Mouse (Mus musculus) C2C12 (cell line): Measurements from ENCODE around the gene Dio3. TPM values are rescaled to one million over a fixed set of nuclear protein-coding genes. Genes with fewer than 3 reads are reported as not detected.

Source experiments
- H3K27me3 ChIP-seq: one replicate; pipeline ENCODE4 v1.6.1; 2011; ENCODE audit not compliant: control insufficient read depth, insufficient read depth, insufficient read length
- H3K36me3 ChIP-seq: one replicate; pipeline ENCODE4 v1.6.1; 2011; ENCODE audit not compliant: control insufficient read depth, insufficient read depth
- H3K4me3 ChIP-seq: one replicate; pipeline ENCODE4 v1.5.1; 2011; ENCODE audit warnings: mild to moderate bottlenecking, control low read depth; ENCODE audit not compliant: poor library complexity, insufficient read depth, severe bottlenecking
- H3K79me2 ChIP-seq: one replicate; pipeline ENCODE4 v1.6.1; 2011; ENCODE audit not compliant: control insufficient read depth, insufficient read depth
- H3K79me3 ChIP-seq: one replicate; pipeline ENCODE4 v1.6.1; 2011; ENCODE audit warnings: low read depth, control low read depth
- H3ac ChIP-seq: one replicate; pipeline ENCODE3; 2011; ENCODE audit warnings: low read depth; ENCODE audit not compliant: control insufficient read depth, insufficient read length
- CEBPB ChIP-seq: IDR thresholded peaks from one replicate; pipeline ENCODE4 v1.6.1; 2011; ENCODE audit warnings: low read depth, mild to moderate bottlenecking, control low read depth, moderate library complexity
- CTCF ChIP-seq: IDR thresholded peaks from one replicate; pipeline ENCODE4 v1.5.1; 2011; ENCODE audit not compliant: control insufficient read depth, insufficient read depth, insufficient read length
- FOSL1 ChIP-seq: IDR thresholded peaks from one replicate; pipeline ENCODE4 v1.8.0; 2011; ENCODE audit warnings: mild to moderate bottlenecking, low read length; ENCODE audit not compliant: poor library complexity, insufficient read depth, severe bottlenecking
- MAX ChIP-seq: IDR thresholded peaks from one replicate; pipeline ENCODE4 v1.6.1; 2011; ENCODE audit warnings: mild to moderate bottlenecking, control low read depth
- MYOD1 ChIP-seq: IDR thresholded peaks from one replicate; pipeline ENCODE4 v1.6.1; 2011; ENCODE audit warnings: low read depth; ENCODE audit not compliant: control insufficient read depth, insufficient read length
- MYOG ChIP-seq: IDR thresholded peaks from one replicate; pipeline ENCODE4 v1.6.1; 2011; ENCODE audit not compliant: control insufficient read depth, insufficient read length; ENCODE audit errors: extremely low read depth
- USF1 ChIP-seq: IDR thresholded peaks from one replicate; pipeline ENCODE4 v1.6.1; 2011; ENCODE audit warnings: low read depth, mild to moderate bottlenecking, control low read depth, moderate library complexity
- microRNA-seq: library from miRNA; unstranded; fragments of <30 nt; microRNA quantifications from one replicate; pipeline ENCODE4, GENCODE M21; 2019; ENCODE audit warnings: borderline microRNAs expressed
- polyA plus RNA-seq: library from polyadenylated mRNA; unstranded; fragments of >200 nt; fragmentation: generic; extraction: Trizol; gene quantifications from one replicate; pipeline ENCODE4 v1.2.1, GENCODE M21; 2012; ENCODE audit warnings: missing spikeins

The Dio3 gene
- polyA plus RNA-seq, 1 experiment, result not detected

DNA sequence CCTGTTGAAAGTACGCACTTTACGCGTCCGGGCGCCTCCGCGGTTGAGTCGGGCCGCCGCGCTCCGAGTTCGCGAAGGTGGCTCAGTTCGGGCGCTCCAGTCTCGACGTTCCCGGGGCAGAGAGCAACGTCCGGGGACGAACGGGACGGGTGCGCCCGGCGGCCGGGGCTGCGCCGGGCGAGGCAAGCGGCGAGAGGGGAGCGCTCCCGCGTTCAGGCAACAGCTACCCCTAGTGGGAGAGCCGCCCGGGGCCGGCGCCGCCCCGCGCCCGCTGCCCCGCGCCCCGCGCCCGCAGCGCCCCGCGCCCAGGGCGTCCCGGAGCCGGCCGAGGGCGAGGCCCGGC, 932 bp upstream of the Dio3 start:
- Histone ChIP-seq H3ac (no peak overlapping the region), H3K79me2 (no peaks in the 10 kb centered on the region), H3K36me3 (no peaks in the 10 kb centered on the region), H3K27me3 (peaks cover 28% of the 10 kb centered on the region), H3K4me3 (no peak overlapping the region), H3K79me3 (no peaks in the 10 kb centered on the region)
- TF ChIP-seq CTCF (no peak), MAX (no peak), MYOD1 (no peak), USF1 (no peak), CEBPB (no peak), MYOG (no peak), FOSL1 (no peak)

DNA sequence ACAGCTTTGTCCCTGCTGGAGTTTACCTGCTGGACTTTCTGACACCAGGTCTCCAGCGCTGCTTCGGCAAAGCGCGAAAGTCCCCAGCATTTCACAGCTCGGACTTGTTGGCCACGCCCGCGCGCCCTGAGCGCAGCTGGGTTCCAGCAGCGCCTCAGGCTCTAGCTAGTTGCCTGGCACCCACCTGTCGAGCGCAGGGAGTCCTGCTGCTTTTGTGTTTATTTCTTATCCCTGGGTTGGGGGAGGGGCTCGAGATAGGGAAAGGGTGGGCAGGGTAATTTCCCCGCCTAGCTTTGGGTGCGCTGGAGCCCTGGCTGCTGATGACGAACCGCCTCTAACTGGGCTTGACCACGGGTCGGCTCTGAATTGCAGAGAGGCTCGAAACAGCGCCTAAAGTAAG, 1.5 kb downstream of the Dio3 start:
- no peak overlapping the region for H3K4me3 ChIP-seq
- H3K27me3 ChIP-seq, result peaks cover 37% of the 10 kb centered on the region
- no peak for TF ChIP-seq MYOD1
- H3K79me3 ChIP-seq, result no peaks in the 10 kb centered on the region
- H3ac ChIP-seq, result no peak overlapping the region
- H3K36me3 ChIP-seq, result no peaks in the 10 kb centered on the region
- H3K79me2 ChIP-seq, result no peaks in the 10 kb centered on the region

DNA sequence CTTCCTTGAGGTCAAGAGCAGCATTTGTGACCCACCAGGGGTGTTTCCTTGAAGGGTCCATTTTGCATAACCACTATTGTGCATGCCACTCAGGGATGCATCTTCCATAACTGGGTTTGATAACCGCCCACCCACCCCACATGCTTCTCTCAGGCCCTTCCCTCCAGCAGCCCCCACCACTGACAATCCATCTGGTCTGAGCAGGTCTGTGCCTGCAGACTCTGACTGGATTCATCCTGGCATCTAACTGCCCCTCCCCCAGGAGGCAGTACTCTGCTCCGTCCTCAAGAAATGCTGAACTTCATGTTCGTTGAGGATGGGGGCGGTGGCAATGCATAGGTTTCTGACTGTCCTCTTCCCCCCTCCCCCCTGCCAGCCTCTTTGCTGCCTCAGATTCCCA, 4.9 kb downstream of the Dio3 start:
- no peaks in the 10 kb centered on the region for H3K79me2 ChIP-seq
- H3K79me3 ChIP-seq, result no peaks in the 10 kb centered on the region
- no peaks in the 10 kb centered on the region for H3K36me3 ChIP-seq
- H3K4me3 ChIP-seq, result no peak overlapping the region
- TF ChIP-seq CEBPB (no peak), CTCF (no peak), USF1 (no peak)
- peaks cover 42% of the 10 kb centered on the region for H3K27me3 ChIP-seq
- no peak overlapping the region for H3ac ChIP-seq

DNA sequence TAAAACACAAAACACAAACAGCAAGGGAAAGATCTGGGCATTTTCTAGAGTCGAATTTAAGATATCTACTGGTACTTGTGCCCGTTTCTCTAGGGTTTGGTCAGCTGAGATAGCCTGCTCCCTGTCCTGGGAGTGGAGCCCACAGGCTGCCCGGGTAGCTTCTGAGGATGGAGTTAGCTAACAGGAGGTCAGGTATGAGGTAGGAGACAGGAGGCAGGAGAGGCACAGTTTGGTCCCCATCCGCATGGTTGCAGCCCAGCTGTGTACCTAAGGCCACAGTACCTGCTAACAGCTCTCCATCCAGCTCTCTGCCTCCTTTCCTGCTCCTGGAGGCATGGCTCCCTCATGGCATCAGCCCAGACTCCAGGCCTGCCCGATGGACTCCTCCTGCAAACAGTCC, 13.9 kb downstream of the Dio3 start:
- Histone ChIP-seq H3ac (no peak overlapping the region), H3K36me3 (no peaks in the 10 kb centered on the region), H3K27me3 (peaks cover 41% of the 10 kb centered on the region), H3K79me2 (no peaks in the 10 kb centered on the region), H3K4me3 (no peak overlapping the region), H3K79me3 (no peaks in the 10 kb centered on the region)
- TF ChIP-seq MYOG (no peak), MYOD1 (no peak), CTCF (no peak), USF1 (no peak), CEBPB (no peak), MAX (no peak), FOSL1 (no peak)

DNA sequence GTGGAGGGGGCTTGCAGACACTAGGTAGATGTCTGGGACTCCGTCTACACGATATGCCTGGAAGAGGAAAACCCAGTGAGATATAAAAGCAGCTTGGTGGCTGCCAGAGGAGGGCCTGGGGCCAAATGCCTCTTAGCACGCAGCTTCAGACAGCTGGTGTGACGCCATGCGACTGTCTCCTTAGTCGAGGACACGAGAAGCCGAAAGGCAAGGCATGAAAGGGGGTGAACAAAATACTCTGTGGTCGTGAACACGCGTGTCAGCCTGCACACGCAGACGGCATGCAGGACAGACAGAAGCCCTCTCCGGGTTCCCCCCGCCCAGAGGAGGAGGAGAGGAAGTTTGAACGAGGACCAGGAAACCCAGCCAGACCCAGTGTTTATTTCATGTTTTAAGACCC, 16.0 kb downstream of the Dio3 start:
- Histone ChIP-seq H3K79me3 (no peaks in the 10 kb centered on the region), H3K4me3 (no peak overlapping the region), H3K27me3 (peaks cover 44% of the 10 kb centered on the region), H3K79me2 (no peaks in the 10 kb centered on the region), H3ac (no peak overlapping the region), H3K36me3 (no peaks in the 10 kb centered on the region)
- TF ChIP-seq CTCF, result no peak
- no peak for TF ChIP-seq CEBPB
- no peak for TF ChIP-seq MYOG
- TF ChIP-seq MAX, result no peak
- TF ChIP-seq USF1, result no peak
- no peak for TF ChIP-seq FOSL1
- no peak for TF ChIP-seq MYOD1

DNA sequence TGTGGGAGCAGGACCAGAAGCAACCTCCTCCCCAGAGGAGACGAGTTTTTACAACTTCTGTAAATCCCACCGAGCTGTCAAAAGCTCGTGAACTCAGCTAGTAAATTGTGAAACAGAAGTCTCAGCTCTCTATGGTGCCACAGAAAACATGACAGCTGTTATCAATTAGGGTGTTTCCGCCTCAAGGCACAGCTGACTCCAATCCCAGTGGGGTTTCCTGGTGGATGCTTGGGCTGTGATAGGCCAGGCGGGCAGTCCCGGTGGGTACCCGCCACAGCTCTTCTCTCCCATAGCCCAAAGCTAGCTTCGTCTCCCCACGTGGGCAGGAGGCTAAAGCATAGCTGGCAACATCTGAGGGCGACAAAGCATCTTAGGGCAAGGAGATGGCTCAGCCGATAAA, 19.8 kb downstream of the Dio3 start:
- Histone ChIP-seq H3ac (no peak overlapping the region), H3K4me3 (no peak overlapping the region), H3K36me3 (no peaks in the 10 kb centered on the region), H3K27me3 (peaks cover 15% of the 10 kb centered on the region), H3K79me3 (no peaks in the 10 kb centered on the region), H3K79me2 (no peaks in the 10 kb centered on the region)
- TF ChIP-seq CTCF (no peak), CEBPB (no peak), FOSL1 (no peak), MYOD1 (no peak), MYOG (no peak), USF1 (no peak), MAX (no peak)

DNA sequence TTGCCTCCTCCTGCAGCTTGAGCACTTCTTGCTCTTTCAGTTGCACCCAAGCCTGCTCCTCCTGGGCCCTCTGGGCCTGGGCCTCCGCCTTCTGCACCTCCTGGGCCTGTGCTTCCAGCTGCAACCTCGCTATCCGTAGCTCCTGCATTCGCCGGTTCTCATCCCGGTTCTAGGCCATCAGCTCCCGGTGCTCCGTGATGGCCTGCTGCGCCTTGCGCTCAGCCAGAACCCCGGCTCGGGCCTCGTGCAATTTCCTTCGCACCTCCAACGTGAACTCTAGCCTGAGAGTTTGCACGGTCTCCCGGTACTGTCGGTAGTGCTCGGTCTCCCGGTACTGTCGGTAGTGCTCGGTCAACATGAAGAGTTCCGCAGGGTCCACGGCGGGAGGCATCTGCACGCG, 40.8 kb downstream of the Dio3 start:
- no peaks in the 10 kb centered on the region for H3K27me3 ChIP-seq
- H3K36me3 ChIP-seq, result no peaks in the 10 kb centered on the region
- H3K79me3 ChIP-seq, result no peaks in the 10 kb centered on the region
- no peak overlapping the region for H3K4me3 ChIP-seq
- TF ChIP-seq MYOG (no peak), FOSL1 (no peak), MYOD1 (no peak), MAX (no peak), USF1 (no peak)
- H3ac ChIP-seq, result no peak overlapping the region
- no peaks in the 10 kb centered on the region for H3K79me2 ChIP-seq

Small RNAs within 50 kb of the gene (microRNA-seq; reads per million reads assigned to microRNA genes)
- 0.28 reads per million for gene Mir1247

Other genes with a start within 250 kb of the Dio3 start
- gene Ppp2r5c, start 168.1 kb downstream of the Dio3 start, polyA plus RNA-seq, result 35.5 TPM